Mouse (Mus musculus): ENCODE measurements around the gene Wdr81.

Wdr81 gene

DNA sequence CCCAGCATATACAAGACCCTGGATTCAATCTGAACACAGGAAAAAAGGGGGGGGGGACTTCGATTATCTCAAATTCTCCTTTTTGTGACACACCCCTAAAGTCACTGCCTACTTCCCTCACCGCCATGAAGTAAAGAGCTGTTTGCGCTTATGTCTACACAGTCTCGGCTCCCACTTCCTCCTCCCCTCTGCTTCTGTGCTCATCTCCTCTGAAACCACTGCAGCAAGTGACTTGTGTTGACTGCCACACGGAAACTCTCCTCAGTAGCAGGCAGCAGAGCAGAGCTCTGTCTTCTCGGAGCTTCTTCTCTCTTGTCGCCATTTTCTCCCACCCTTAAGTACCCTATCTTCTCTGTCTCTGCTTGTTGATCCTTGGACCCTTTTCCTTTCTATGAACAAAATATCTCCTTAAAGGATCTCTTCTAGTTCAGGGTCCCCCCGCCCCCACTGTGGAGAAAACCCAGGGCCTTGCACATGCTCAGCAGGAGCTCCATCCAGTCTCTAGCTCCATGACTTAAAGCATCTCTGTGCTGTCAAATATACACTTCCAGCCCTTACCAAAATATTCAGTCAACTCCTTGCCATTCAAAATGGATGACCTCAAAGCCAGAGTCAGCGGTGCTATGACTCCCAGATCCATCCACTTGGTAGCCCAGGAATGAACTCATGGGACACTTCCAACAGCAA is 25.4 kb downstream of the Wdr81 start:
- ChIA-PET POLR2A (interaction anchor here in 3 of 4 experiments (0.8 to 2.1 kb wide), 10 partner anchors 8 to 31 kb away, joined by 3 to 10 read pairs (median 4); partner anchors contain the start of genes Tlcd2 (in 1 of the 3) and Wdr81 (in 1 of the 3)), CTCF (interaction anchor here in 3 of 4 experiments (0.5 to 1.6 kb wide), 8 partner anchors 17 to 337 kb away, joined by 3 to 10 read pairs (median 4); no protein-coding TSS in a partner anchor)

DNA sequence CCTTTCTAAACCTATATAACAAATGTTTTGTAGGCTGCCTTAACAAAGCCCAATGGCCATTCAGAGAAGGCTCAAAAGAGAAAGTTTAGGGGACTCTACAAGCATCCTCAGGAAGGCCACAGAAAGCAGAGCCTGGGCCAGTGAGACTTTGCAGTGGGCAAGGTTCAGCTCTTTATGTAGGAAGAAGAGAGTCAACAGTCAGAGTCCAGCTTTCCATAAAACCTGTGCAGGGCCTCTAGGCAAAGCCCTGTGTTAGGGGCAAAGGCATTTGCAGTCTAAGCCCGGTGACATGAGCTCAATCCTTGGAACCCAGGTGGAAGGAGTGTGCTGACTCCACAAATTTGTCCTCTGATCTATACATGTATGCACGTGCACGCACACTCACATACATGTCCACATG is 30.1 kb downstream of the Wdr81 start:
- ChIA-PET POLR2A (interaction anchor here in 1 of 4 experiments (0.8 to 1.3 kb wide), 2 partner anchors 13 to 37 kb away, joined by 3 read pairs; no protein-coding TSS in a partner anchor), CTCF (interaction anchor here in 1 of 4 experiments (0.9 kb wide), 1 partner anchor 33 kb away, joined by 3 read pairs; no protein-coding TSS in a partner anchor)

DNA sequence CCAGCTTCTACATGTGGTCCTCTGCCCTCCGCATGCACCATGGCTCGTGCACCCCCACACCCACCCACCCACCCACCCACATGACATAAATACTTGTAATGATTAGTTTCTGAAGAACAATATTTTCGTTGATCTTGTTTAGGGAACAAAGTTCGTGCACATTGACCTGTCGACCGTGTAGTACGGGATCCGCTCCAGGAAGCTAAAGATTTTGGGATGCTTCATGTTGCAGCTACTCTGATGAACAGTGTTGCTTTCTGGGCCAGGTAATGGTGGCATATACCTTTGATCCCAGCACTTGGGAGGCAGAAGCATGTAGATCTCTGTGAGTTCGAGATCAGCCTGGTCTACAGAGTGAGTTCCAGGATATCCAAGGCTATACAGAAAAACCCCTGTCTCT is 30.5 kb downstream of the Wdr81 start:
- ChIA-PET CTCF (interaction anchor here in 2 of 4 experiments (0.9 to 2.7 kb wide), 2 partner anchors 17 to 34 kb away, joined by 3 to 9 read pairs; no protein-coding TSS in a partner anchor), POLR2A (interaction anchor here in 2 of 4 experiments (0.8 to 2.1 kb wide), 3 partner anchors 8 to 37 kb away, joined by 3 to 6 read pairs (median 3); no protein-coding TSS in a partner anchor)

DNA sequence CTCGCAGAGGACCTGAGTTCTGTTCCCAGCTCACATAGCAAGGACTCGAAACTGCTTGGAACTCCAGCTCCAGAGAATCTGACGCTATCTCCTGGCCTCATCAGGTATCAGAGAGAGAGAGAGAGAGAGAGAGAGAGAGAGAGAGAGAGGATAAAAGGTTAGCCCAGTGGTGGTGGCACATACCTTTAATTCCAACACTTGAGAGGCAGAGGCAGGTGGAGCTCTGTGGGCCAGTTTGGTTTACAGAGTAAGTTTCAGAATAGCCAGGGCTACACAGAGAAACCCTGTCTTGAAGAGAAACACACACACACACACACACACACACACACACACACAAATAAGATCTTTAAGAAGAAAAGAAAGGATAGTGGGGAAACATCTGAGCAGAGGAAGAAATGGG is 31.4 kb downstream of the Wdr81 start:
- ChIA-PET POLR2A (interaction anchor here in 3 of 4 experiments (0.5 to 2.6 kb wide), 14 partner anchors 9 to 396 kb away, joined by 3 to 10 read pairs (median 4); partner anchors contain the start of genes Hic1 (in 1 of the 3), Prpf8 (in 1 of the 3), Rilp (in 1 of the 3) and Tlcd2 (in 1 of the 3)), CTCF (interaction anchor here in 3 of 4 experiments (0.6 to 2.7 kb wide), 4 partner anchors 16 to 137 kb away, joined by 3 to 9 read pairs (median 4); no protein-coding TSS in a partner anchor)

DNA sequence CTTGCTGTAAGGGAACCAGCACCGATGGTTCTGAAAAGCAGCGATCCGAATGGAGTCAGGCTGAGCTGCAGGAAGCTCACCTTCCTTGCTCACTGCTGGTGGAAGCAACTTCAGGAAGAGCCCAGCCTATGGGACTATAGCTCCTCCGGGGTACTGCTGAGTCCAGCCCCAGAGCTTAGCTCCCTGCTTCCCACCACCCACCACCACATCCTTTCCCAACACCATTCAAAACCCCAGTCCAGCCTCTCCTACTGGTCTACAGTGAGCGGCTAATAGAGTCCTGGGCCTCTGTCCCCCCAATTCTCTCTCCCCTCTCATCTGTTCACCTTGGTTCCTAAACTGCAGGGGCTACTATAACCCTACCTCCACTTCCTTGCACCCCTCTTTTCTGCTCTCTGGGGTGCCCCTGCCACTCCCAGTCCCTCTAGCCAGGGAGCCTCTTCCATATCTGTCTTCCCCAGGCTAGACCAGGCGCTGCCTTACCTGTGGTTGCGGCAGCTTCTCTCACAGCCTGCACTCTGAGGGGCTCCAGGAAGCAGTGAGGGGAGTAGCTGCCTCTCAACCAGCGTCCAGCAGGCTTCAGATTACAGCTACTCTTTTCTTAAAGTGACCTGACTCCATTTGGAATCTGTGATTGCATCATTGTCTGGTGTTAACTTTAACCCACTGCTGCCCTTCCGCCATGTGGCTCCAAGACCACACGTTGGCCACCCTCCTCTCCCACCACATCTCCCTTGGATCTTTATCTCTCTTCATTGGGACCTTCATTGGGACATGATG is 32.3 kb downstream of the Wdr81 start, which contains the start of gene Serpinf1:
Gene Serpinf1 (minus strand): TSS at position 689 of the 780 bp plus-strand sequence.
- ChIA-PET CTCF (interaction anchor here (0.5 to 2.7 kb wide), 5 partner anchors 12 to 137 kb away, joined by 3 to 9 read pairs (median 6); no protein-coding TSS in a partner anchor), POLR2A (interaction anchor here in 3 of 4 experiments (0.6 to 2.6 kb wide), 18 partner anchors 10 to 395 kb away, joined by 3 to 10 read pairs (median 4); partner anchors contain the start of genes Rilp (in 2 of the 3), Prpf8 (in 1 of the 3), Tlcd2 (in 1 of the 3) and Wdr81 (in 1 of the 3))

DNA sequence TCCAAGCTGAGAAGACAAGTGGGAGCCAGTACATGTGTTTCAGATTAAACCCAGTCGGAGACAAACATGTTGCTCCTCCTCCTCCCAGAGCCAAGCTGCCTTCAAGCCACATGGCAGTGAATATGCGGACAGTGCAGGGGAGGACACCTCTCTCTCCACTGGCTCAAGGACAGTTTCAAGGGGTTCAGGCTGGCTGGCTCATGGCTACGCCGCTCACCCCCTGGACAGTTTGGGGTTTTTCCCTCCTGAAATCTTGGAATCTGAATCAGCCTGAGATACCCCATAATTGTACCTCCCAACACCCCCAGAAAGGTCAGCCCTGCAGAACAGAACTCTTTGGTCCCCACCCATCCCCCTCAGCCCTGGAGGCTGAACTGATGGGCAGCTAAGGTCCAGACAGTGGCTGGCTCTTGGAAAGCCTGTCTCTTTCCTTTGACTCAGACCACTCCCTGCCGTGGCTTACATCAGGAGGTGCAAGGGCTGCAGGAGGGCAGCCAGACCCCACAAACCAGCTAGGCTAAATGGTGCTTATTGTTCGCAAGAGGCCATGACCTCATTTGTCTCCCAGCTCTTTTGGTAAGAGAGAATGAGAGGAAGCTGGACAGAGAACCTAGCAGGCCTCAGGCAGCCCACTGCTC is 33.0 kb downstream of the Wdr81 start:
- CTCF ChIA-PET, result interaction anchor here in 2 of 4 experiments (0.7 to 2.7 kb wide), 3 partner anchors 13 to 36 kb away, joined by 3 to 9 read pairs (median 6); no protein-coding TSS in a partner anchor
- POLR2A ChIA-PET, result interaction anchor here in 3 of 4 experiments (0.5 to 2.6 kb wide), 15 partner anchors 8 to 251 kb away, joined by 3 to 10 read pairs (median 4); partner anchors contain the start of genes Rilp (in 2 of the 3), Tlcd2 (in 1 of the 3) and Wdr81 (in 1 of the 3)

DNA sequence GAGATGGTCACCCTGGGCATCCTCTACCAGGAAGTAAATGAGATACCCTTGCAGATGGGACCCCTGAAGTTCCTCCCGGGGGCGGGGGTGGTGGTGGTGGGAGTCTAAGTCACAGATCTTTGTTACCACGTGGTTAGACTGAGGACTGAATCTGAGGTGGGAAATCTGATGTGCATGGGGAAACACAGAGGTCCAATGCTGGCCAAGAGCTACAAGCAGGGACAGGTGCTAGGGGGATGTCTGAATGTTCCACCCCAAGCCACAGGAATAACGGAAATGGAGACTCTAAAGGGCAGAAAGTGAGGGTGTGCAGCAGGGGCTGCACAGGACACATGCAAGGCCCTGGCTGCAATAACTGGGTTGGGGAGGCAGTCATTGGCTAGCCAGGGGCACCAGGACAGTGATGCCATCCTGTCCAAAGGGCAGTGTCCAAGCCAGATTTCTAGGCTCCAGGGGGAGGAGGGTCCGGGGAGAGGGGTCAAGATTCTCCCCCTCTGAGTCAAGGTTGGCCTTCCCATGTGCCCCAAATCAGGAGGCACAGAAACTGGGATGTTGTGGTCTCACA is 33.6 kb downstream of the Wdr81 start:
- POLR2A ChIA-PET, result interaction anchor here in 1 of 4 experiments (0.5 to 2.6 kb wide), 5 partner anchors 9 to 251 kb away, joined by 3 to 10 read pairs (median 3); no protein-coding TSS in a partner anchor
- CTCF ChIA-PET, result interaction anchor here in 1 of 4 experiments (1.7 kb wide), 1 partner anchor 13 kb away, joined by 6 read pairs; no protein-coding TSS in a partner anchor

DNA sequence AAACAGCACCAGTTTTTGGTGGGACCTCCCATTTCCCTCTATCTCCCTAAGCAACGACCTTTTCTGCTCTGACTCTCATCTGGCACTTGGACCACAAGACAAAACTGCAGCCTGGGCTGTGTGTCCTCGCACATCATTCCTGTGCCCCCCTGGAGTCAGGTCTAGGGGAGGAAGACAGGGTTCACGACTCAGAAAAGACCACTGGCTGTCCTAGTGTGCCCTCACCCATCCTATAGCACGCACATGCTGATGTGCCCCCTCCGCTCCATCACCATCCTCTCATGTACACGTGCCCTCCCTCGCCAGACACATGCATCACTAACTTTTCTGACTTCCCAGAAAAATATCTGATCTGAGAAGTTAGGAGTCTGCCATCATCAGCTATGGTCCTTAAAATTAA is 34.5 kb downstream of the Wdr81 start:
- CTCF ChIA-PET, result no interaction called here

DNA sequence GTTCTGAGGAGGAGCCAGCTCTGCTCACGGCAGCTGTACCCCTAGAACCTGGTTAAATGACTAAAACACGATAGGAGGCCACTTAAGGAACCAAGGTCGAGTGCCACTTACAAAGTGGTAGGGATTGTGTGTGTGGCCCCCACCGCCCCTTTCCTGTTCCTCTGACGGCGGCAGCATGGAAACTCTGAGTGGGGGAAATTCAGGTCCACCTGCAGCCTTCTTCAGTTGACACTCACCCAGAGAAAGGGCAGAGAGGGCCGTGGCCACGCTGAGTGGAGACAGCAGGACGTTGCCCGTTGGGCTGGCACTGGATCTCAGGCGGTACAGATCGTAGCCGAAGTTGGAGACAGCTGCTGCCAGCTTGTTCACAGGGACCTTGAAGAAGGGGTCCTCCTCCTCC is 38.5 kb downstream of the Wdr81 start:
- ChIA-PET CTCF (interaction anchor here in 1 of 4 experiments (1.8 kb wide), 1 partner anchor 9 kb away, joined by 7 read pairs; no protein-coding TSS in a partner anchor), POLR2A (interaction anchor here in 2 of 4 experiments (0.8 to 1.6 kb wide), 6 partner anchors 12 to 95 kb away, joined by 3 to 5 read pairs (median 4); partner anchors contain the start of genes Rilp (in 1 of the 2) and Tlcd2 (in 1 of the 2))

More for the DNA sequence above, 34.5 kb downstream of the Wdr81 start:
- POLR2A ChIA-PET, result no interaction called here

DNA sequence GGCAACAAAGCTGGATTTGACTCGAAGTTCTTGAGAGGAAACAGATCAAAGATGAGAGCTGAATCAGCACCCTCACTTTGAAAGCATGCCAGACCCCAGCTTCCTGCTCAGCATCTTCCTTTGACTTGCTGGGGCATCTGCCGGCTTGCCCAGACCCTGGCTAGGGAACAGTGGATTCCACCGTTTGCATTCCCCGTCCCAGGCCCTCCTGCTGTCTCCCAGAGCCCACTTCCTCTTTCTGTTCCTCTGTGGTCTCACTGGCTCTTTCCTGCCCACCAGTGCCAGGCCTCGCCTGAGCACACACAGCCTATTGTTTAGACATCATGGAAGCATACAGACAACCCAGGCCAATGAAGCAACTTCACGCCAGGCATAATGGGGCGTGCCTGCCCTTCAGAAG is 39.4 kb downstream of the Wdr81 start:
- ChIA-PET POLR2A (interaction anchor here in 2 of 4 experiments (0.5 to 1.6 kb wide), 7 partner anchors 11 to 198 kb away, joined by 3 to 5 read pairs (median 4); partner anchors contain the start of genes Rilp (in 1 of the 2) and Tlcd2 (in 1 of the 2)), CTCF (interaction anchor here in 2 of 4 experiments (0.7 to 1.8 kb wide), 2 partner anchors 8 kb away, joined by 3 to 7 read pairs; no protein-coding TSS in a partner anchor)

DNA sequence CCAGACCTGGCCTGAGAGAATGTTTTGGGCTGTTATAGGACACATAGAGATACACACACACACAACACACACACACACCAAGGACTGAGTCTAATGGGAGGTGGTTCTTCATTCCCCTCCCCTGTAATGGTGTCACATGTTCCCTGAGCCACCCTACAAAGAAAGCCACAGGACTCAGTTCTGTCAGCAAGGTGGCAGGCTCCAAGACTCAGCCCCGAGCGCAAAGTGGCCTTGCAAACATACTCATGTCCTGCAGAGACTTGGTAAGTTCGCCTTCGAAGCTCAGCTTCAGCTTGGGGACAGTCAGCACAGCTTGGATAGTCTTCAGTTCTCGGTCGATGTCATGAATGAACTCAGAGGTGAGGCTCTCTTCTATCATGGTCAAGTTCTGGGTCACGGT is 43.9 kb downstream of the Wdr81 start:
- ChIA-PET CTCF (interaction anchor here in 3 of 4 experiments (0.6 to 1.5 kb wide), 3 partner anchors 29 to 120 kb away, joined by 3 to 4 read pairs (median 3); no protein-coding TSS in a partner anchor), POLR2A (interaction anchor here in 3 of 4 experiments (0.6 to 1.4 kb wide), 6 partner anchors 8 to 484 kb away, joined by 3 to 7 read pairs (median 4); partner anchors contain the start of genes Srr (in 1 of the 3) and Tlcd2 (in 1 of the 3))

DNA sequence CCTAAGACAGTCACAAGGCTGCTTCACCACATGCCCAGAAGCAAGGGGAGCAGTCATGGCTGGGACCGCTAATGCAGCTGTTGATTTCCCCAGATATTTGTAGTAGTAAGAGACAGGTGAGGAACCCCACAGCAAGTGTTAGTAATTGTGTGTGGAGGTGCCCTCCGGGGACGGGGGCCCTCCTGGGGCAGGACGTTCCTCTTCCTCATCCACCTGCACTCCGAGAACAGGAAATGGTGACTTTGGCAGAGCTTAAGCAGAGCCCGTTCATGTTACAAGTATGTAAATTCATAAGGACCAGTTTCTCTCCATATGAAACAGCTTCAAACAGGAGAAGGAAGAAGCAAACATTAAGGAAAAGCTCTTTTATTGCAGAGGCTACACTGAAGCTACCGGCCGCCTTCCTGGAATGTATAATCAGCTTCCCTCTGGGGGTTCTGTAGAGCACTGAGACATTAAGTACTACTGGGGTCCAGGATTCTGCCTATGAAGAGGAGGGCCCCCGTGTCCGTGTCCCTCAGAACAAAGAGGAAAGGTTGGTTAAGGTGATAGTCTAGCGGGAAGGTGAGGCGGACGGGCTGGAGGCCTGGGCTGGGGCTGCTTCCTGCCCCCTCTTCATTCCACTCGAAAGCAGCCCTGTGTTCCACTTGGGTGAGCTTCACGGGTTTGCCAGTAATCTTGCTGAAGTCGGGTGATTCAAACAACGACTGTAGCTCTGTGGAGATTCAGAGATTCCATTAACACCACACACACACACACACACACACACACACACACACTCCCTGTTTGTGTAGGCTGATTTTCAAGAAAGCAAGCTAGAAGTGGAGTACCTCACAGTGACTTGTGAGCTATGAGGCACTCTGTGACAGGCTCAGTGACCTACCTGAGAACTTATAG is 44.6 kb downstream of the Wdr81 start:
- POLR2A ChIA-PET, result interaction anchor here (0.5 to 1.4 kb wide), 17 partner anchors 8 to 553 kb away, joined by 3 to 13 read pairs (median 3); partner anchors contain the start of genes Prpf8 (in 1 of the 4), Rpa1 (in 1 of the 4), Smyd4 (in 1 of the 4) and Srr (in 1 of the 4)
- CTCF ChIA-PET, result interaction anchor here in 3 of 4 experiments (0.6 to 1.5 kb wide), 5 partner anchors 28 to 365 kb away, joined by 3 to 4 read pairs (median 3); no protein-coding TSS in a partner anchor

DNA sequence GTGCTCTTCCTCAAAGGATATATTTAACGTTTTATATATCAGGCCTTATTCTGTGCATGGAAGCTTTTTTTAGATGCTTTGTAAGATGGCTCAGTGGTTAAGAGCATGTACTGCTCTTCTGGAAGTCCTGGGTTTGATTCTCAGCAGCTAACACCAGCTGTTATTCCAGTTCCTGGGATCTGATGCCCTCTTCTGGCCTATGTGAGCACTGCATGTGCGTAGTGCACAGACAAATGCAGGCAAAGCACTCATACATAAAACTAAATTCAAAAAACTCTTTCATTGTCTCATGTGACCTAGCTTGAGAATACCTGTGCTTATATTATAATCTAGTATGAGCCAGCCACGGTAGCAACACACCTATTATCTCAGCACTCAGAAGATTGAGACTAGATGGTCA is 47.7 kb downstream of the Wdr81 start:
- ChIA-PET CTCF (interaction anchor here (0.5 to 2.0 kb wide), 49 partner anchors 9 to 1049 kb away, joined by 3 to 10 read pairs (median 3); partner anchors contain the start of genes Rilp (in 2 of the 4), Rtn4rl1 (in 2 of the 4), Serpinf1 (in 1 of the 4) and Serpinf2 (in 1 of the 4)), POLR2A (interaction anchor here in 2 of 4 experiments (0.6 to 1.9 kb wide), 12 partner anchors 15 to 236 kb away, joined by 3 to 8 read pairs (median 4); partner anchors contain the start of genes Tlcd2 (in 2 of the 2), Prpf8 (in 1 of the 2), Serpinf1 (in 1 of the 2) and Wdr81 (in 1 of the 2))

DNA sequence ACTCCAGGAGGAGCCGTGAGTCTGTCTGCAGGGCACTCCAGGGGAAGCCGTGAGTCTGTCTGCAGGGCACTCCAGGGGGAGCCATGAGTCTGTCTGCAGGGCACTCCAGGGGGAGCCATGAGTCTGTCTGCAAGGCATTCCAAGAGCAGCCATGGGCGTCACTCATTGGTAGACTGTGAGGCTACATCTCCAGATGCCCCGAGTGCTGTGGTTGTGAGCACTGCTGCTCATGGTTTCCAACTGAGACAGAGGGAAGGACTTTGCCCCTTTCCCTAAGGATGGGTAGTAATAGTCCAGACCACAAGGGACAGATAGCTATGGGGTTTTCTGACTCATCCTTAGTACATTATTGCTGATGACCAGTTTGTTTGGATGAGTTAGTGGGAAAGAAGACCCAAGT is 48.4 kb downstream of the Wdr81 start:
- ChIA-PET CTCF (interaction anchor here in 3 of 4 experiments (0.6 to 2.0 kb wide), 13 partner anchors 9 to 321 kb away, joined by 3 to 8 read pairs (median 3); partner anchors contain the start of genes Rilp (in 1 of the 3) and Rtn4rl1 (in 1 of the 3)), POLR2A (interaction anchor here in 1 of 4 experiments (0.9 to 1.6 kb wide), 4 partner anchors 20 to 181 kb away, joined by 3 to 4 read pairs (median 3); partner anchors contain the start of genes Prpf8 and Wdr81)

DNA sequence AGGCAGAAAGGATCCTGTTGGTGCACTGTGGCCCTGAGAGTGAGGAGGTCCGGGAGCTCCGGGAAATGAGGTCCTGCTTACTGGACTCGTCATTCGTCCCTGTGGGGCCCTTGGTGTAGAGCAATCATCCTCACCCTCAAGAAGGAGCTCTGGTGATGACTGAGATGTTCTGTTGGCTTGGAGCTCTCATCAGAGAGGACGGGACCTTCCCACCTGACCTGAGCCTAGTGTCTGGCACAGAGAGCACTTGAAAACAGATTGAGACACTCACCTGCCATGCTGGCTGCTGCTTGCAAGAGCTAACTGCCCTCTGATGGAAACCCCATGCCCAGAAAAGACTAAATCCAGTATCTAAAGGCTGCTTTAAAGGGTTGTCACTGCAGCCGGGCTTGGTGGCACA is 49.7 kb downstream of the Wdr81 start:
- ChIA-PET POLR2A (no interaction called here), CTCF (interaction anchor here in 1 of 4 experiments (1.0 to 1.4 kb wide), 3 partner anchors 24 to 226 kb away, joined by 3 to 6 read pairs (median 4); partner anchors contain the start of gene Ovca2)

All from embryonic stem cell, embryonic (primary cell).